Mouse (Mus musculus) CD4-positive, CD25-positive, alpha-beta regulatory T cell, adult 2 months (primary cell): ENCODE data around the gene Amd1.

Source experiments
- DNase-seq: peaks from one replicate; pipeline ENCODE4 v3.0.0-alpha.2; 2012; ENCODE audit warnings: low read depth, low spot score

Gene Amd1

GRCm38 (mm10) chr10:40302140-40302985 lies at the start of gene Amd1:
TSS of gene Amd1 (minus strand) at chr10:40302186.
- peak; percentile 99 for DNase-seq

DNA sequence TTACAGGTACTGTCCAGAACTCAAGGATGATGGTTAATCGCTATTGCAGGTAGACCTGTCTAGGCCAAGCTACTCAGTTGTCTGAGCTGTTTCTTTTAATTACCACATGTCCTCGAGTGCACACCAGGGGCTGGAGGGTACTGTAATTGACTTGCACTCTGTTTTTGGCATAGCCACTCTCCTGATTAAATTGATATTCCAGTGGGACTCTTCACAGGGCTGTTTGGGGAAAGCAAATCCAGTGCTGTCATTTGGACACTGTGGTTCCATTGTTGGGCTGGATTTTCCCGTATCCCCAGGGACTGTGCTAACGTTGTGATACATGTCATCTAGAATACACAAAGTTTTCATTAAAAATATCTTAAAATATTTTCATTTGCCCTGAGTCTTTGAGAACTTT lies 49.2 kb upstream of the Amd1 start:
- DNase-seq = peak; percentile 28

DNA sequence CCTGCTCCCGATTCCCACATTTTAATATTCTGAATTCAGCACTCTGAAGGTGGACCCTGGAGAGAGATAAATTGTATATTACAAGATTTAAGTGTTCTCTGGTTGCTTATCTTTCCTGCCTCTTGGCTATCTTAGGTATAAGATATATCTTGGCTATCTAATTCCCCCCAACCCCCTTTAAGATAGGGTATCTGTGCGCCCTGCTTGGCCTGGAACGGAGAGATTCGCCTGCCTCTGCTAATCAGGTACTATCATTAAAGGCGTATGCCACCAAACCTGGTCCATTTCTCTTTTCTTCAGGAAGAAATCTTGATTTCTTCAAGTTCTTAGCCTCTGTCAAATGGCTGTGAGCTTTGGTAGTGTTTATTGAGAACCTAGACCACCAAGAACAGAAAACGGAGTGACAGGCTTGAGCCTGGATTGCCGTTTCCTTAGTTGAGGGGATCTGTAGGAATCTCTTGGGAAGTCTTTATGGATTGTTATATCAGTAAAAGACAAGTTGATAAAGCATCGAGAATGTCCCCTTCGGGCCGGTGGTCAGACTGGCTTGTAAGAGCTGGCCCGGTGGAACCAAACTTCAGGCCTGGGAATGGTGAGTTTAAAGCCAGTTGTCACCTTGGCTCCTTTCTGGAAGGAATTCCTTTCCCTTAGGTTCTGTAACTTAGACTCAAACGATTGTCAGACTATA lies 48.4 kb upstream of the Amd1 start:
- no peak for DNase-seq

DNA sequence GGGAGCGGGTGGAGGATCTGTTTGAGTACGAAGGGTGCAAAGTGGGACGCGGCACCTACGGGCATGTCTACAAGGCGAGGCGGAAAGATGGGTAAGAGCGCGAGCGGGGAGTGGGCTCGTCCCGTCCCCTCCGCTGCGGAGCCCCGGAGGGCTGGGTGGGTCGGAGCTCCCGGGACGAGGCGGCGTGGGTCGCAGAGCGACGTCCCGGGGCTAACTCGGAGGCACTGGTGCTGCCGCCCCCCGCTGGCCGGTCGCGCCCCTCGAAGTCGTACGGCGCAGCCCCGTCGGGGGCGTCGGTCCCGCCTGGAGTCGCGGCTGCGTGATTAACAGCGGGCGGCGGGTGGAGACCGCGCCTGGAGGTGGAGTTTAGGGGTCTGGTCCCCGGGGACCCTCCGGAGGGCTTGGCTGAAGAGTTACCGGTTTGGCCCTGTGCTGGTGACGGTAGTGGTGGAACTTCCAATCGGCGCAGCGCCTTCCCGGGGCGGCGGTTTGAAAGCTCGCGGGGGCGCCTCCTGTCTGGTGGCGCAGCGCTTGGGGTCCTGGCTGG lies 47.7 kb upstream of the Amd1 start:
- no peak for DNase-seq

- peak; percentile 98 for DNase-seq
Observed at GRCm38 (mm10) chr10:40348566-40349536, 46.9 kb upstream of the Amd1 start.

DNA sequence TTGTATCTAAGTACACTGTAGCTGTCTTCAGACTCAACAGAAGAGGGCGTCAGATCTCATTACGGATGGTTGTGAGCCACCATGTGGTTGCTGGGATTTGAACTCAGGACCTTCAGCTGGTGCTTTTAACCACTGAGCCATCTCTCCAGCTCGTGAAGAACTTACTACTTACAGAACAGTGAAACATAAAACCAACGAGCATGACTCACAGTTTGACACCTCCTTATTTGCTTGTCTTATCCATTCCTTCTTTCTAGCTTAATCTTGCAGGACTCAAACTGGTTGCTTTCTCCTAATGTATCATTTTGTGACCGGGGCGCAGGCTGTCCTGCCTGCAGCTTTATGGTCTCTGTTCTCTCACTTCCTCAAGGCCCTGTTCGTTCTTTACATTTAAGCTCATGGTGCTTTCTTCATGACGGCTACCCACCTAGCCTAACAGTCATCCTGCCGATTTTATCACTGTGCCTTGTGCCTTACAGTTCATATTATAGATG lies 45.5 kb upstream of the Amd1 start:
- DNase-seq = peak; percentile 36

GRCm38 (mm10) chr10:40346776-40347403 lies 44.9 kb upstream of the Amd1 start:
- DNase-seq = no peak

DNA sequence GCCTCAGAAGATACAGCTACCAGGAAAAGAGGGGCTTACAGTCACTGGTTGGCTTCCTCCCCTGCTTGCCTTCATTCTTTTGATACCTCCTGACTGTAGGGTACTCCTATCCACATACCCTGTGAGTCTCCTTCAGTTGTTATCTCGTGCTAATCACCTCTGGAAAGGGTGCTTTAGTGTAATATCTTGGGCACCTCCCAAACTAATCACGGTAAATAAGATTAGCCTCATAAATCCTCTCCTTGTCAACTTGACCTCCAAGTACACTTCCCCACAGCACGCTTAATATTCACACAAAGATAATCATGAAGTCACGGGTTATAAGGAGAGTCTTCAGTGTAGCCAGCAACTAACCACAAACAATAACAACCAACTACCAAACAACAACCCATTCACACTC lies 40.0 kb upstream of the Amd1 start:
- no peak for DNase-seq

DNA sequence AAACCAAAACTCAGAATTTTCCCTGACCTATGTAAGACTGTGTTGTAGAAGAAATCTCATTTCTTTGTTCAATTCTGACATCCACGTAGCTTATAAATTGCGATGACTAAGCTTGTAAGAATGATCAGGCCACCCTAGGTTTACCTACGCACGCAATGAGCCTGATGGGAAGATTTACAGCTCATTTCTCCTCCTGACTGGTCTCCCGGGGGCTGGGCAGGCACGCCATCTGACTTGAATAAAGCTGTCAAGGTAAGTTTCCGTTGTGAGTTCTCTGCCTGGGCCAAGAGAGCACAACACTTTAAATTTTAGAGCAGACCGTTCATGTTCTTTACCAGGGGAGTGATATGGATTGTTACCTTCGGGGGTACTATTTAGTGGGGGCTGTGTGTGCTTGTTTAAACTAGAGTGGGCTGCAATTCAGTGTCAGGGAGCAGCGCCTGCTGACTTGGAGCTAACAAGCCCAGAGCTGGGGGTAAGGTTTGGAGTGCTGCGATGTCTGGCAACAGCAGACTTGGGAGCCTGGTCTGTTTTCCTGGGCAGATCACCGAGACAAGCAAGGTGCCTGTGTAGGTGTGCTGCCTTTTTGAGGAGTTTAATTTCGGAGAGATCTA lies 37.5 kb upstream of the Amd1 start, which contains the start of gene Cdk19:
Gene Cdk19 (plus strand): TSS at position 214 of the 614 bp plus-strand sequence.
- no peak for DNase-seq

DNA sequence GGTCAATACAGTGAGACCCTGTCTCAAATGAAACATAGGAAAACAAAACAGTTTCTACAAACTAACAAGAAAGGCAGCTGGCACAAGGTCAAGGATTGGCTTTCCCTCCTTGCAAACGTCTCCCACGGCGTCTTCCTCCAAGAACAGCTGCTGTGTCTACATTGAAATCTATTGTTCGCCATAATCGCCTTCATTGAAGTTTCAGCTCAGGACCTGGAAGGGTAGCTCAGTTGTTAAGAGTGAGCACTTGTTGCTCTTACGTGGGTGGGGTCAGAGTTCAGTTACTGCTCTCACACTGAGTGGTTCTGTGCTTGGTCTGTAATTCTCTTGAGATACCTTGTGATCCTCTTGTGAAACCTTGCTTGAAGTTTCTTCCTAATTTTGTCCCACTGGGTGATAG lies 30.9 kb upstream of the Amd1 start:
- DNase-seq = no peak

DNA sequence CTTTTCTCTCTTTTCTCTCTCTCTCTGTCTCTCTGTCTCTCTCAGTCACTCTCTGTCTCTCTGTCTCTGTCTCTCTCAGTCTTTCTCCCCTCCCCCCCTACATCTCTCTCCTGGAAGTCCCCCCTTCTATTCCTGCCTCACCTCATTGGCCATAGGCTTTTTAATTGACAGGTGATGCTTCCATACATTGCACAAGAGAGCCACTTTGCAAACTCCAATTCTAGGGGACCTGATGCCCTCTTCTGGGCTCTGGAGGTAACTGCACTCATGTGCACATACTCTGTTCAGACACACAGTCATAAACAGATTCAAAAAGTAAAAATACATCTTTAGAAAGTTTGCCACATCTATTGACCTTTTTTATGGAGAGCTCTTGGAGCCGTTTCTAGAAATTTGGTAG lies 28.3 kb upstream of the Amd1 start:
- DNase-seq = no peak

GRCm38 (mm10) chr10:40328004-40328551 lies 26.1 kb upstream of the Amd1 start:
- DNase-seq = no peak

DNA sequence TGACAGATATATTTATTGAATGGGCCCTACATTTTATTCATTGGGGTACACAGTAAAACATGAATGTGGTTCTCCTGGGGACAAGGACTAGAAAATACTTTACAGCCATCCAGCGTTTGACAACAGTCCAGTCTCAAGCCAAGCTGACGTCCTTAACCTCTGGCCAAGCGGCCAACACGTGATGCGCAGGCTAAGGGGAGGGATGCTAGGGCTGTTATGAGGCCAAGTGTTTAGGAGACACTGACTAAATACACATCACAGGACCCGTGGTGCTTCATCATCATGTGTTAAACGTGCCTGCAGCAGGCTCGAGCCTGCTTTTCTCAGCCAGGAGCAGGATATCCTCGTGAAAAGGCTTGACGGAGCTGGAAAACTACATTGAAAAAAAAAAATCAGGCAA lies 18.3 kb upstream of the Amd1 start:
- DNase-seq = no peak

DNA sequence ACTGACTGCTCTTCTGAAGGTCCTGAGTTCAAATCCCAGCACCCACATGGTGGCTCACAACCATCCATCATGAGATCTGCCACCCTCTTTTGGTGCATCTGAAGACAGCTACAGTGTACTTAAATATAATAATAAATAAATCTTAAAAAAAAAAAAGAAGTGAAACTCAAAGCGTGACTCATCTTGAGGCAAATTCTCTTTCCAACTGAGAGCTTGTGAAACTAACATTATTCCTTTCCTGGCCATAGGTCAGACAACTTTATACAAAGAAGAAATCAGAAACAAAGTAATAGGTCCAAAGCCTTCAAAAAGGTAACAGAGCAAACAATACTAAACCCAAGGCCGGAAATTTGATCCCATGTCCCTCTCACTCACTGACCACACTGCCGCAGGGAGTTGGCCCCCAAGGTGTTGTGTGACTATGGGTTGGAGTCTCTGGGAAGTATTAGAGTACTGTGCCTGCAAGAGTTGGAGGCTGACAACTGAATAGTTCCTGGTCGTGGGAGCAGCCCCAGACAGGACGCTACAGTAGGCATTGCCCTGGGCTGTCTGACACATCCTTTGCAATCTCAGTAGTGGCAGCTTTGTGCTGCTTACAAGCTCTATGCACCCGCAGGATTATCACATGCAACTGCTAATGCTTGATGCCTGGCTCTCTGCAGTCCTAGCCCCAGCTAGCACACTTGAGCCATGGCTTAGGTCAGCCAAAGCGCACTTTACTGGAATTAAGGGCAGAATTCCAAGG lies 15.0 kb upstream of the Amd1 start:
- no peak for DNase-seq

GRCm38 (mm10) chr10:40312781-40313180 lies 10.8 kb upstream of the Amd1 start:
- DNase-seq = no peak

GRCm38 (mm10) chr10:40309884-40310635 lies 8.1 kb upstream of the Amd1 start:
- peak; percentile 85 for DNase-seq

GRCm38 (mm10) chr10:40307826-40308583 lies 6.0 kb upstream of the Amd1 start:
- no peak for DNase-seq

DNA sequence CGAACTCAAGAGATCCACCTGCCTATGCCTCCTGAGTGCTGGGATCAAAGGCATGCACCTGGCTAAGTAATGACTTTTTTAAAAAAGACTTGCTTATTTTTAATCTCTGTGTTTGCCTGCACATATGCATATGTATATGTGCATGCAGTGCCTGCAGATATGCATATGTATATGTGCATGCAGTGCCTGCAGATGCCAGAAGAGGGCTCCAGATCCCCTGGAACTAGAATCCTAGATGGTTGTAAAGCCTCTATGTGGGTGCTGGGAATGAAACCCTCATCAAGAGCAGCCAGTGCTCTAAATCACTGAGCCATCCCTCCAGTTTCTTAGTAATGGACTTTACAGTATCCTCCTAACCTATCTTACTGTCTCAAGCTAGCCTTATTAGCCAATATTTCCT lies 4.0 kb upstream of the Amd1 start:
- peak; percentile 35 for DNase-seq
